Mouse (Mus musculus): ENCODE results near the gene Aldh18a1. TPM values are rescaled to one million over a fixed set of nuclear protein-coding genes. Genes with fewer than 3 reads are reported as not detected.

Gene Aldh18a1
- polyA plus RNA-seq, 1 experiment from 2014 or later: 51.6 TPM

DNA sequence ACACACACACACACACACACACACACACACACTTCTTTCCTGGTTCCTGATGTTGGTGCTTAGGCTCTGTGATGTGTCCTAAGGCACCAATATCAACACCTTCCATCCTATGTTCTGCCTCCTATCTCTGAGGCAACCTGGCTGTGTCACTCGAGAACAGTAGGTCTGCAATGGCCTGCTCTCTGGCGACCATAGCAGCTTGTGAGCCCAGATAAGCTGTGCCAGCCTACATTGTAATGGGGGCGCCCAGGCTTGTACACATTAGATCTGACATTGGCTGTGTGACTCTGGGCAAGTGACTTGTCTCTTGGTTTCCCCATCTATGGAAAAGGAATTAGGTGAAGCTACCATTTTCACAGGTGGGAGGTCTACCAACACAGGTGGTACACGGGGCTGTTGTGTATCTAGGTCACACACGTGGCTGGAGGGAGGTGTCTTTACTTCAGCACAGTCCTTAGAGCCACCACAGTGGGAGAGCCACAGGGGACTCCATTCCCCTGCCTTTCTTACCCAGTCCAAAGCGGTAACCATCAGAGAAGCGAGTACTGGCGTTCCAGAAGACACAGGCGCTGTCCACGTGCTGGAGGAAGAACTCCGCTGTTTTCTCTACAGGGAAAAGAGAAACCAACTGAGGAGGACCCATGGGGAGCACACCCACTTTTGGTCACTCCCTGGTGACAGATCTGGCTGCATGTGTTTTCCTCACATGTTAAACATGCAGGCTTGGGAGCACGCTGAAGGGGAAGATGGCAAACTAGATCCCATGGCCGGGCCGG is 35.1 kb downstream of the Aldh18a1 start:
- Histone ChIP-seq H3K27ac (ENCODE audit: low read depth, low read length) (no peak overlapping the region), H3K4me2 (replicated peaks; ENCODE audit: low read depth, low read length) (no peak overlapping the region), H3K4me1 (ENCODE audit: control insufficient read depth, insufficient read depth, low read length) (0 out of 2 replicates have a peak, but pooled peaks cover 3% of the 10 kb centered on the region), H3K9ac (ENCODE audit: low read depth, low read length) (no peak overlapping the region), H3K9me3 (ENCODE audit: control insufficient read depth, low read length) (0 out of 2 replicates have a peak, but pooled peaks cover 3% of the 10 kb centered on the region), H3K27me3 (ENCODE audit: control insufficient read depth, insufficient read depth, low read length) (no peaks in the 10 kb centered on the region), H3K36me3 (ENCODE audit: control insufficient read depth, insufficient read depth, low read length) (peaks cover 53% of the 10 kb centered on the region), H3K4me3 (ENCODE audit: low read length) (no peak overlapping the region)
- 76% methylated on average over 14 of the region's 14 CpGs for WGBS
- ATAC-seq (ENCODE audit: low FRiP score, low TSS enrichment): no peak

DNA sequence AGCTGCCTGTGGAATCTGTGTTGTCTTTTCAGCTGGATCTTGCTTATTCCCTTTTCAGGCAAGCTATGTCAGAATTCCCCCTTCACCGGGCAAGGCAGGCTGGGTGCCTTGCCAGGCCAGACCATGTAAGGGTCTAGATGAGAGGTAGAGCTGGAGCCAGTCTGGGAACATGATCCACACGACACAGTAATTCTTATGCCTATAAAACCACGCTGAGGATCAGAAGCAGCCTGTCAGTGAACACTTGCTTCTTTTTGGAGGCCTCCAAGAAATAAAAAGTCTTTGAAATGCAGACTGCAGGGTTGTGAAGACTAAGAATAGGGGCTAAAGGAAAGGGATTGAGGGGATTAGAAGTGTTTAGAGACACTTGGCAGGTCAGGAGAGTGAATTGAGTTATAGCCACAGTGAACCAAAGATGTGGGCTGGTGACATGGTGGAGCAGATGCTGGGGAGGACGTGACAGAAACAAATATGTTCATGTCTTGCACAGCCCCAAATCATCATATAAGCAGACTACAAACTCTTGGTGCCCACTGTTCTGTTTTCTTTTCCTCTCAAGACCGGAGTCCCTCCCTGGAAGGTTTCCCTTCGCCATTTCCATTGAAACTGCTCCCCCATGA is 38.6 kb downstream of the Aldh18a1 start:
- no peak overlapping the region; the same call in 1 of the 2 replicates for H3K9ac ChIP-seq (ENCODE audit: low read depth, low read length)
- H3K9me3 ChIP-seq (ENCODE audit: control insufficient read depth, low read length): no peaks in the 10 kb centered on the region
- ATAC-seq (ENCODE audit: low FRiP score, low TSS enrichment): no peak
- 36% methylated on average over 6 of the region's 6 CpGs for WGBS
- peaks cover 29% of the 10 kb centered on the region for H3K36me3 ChIP-seq (ENCODE audit: control insufficient read depth, insufficient read depth, low read length)
- H3K4me1 ChIP-seq (ENCODE audit: control insufficient read depth, insufficient read depth, low read length): 0 out of 2 replicates have a peak, but pooled peaks cover 3% of the 10 kb centered on the region
- H3K4me2 ChIP-seq (replicated peaks; ENCODE audit: low read depth, low read length): no peak overlapping the region
- no peak overlapping the region for H3K4me3 ChIP-seq (ENCODE audit: low read length)
- peak overlapping the region; percentile 39; the same call in 1 of the 2 replicates for H3K27ac ChIP-seq (ENCODE audit: low read depth, low read length)
- H3K27me3 ChIP-seq (ENCODE audit: control insufficient read depth, insufficient read depth, low read length): no peaks in the 10 kb centered on the region

DNA sequence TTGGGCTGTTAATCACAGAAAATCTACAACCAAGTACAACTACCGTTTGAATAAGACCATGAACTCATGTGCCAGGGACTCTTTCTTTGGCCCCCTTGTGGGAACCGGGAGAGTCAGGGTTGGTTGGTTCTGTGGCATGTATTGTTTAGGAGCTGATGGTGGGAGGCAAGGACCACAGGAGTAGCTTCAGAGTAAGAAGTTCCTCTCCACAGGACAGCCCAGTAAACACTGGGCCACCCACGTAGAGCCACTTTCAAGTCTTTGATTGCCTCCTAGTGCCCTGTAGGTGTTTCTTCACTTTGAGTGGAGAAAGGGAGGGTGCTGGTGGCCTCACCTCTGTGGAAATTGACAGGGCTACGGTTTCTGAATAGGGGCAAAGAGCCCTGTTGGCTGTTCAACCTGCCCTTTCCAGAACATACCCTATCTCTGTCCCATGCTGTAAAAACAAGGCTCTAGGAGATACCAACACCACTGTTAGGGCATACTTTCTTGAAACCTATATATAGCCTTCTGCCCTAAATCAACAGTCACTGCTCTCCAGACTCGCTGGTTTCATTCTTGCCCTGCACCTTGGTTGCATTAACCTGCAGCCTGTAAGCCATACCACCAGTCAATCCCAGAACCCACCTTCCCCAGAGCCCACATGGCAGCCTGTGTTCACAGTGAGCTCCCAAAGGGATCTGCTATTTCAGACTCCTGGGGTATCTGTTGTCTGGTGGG is 39.3 kb downstream of the Aldh18a1 start:
- H3K9me3 ChIP-seq (ENCODE audit: control insufficient read depth, low read length): no peaks in the 10 kb centered on the region
- H3K9ac ChIP-seq (ENCODE audit: low read depth, low read length): no peak overlapping the region
- H3K4me1 ChIP-seq (ENCODE audit: control insufficient read depth, insufficient read depth, low read length): 0 out of 2 replicates have a peak, but pooled peaks cover 3% of the 10 kb centered on the region
- 19% methylated on average over 5 of the region's 5 CpGs for WGBS
- 0 out of 2 replicates have a peak overlapping the region, but pooled peaks have one; percentile 39 for H3K27ac ChIP-seq (ENCODE audit: low read depth, low read length)
- no peak overlapping the region for H3K4me2 ChIP-seq (replicated peaks; ENCODE audit: low read depth, low read length)
- H3K4me3 ChIP-seq (ENCODE audit: low read length): no peak overlapping the region
- H3K27me3 ChIP-seq (ENCODE audit: control insufficient read depth, insufficient read depth, low read length): no peaks in the 10 kb centered on the region
- peak; percentile 84 for ATAC-seq (ENCODE audit: low FRiP score, low TSS enrichment)
- H3K36me3 ChIP-seq (ENCODE audit: control insufficient read depth, insufficient read depth, low read length): peaks cover 24% of the 10 kb centered on the region

DNA sequence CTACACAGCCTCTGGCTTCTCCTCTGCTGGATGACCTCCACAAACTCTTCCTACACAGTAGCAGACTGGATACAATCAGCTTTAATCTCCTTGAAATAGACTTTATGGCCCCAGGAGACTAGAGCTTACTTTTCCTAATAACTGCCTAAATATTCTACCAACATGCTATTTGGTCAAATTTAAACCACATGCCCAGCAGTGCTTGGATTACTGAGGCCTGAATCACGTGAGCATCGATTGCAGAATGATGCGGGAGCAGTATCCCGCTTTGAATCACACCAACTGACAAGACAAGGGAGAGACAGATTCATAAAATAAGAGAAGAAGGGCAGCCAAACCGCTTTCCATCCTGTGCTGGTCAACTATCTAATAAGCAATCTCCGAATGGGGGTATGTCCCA is 39.9 kb downstream of the Aldh18a1 start:
- H3K36me3 ChIP-seq (ENCODE audit: control insufficient read depth, insufficient read depth, low read length): peaks cover 18% of the 10 kb centered on the region; the same call in 1 of the 2 replicates
- H3K4me2 ChIP-seq (replicated peaks; ENCODE audit: low read depth, low read length): no peak overlapping the region
- H3K4me3 ChIP-seq (ENCODE audit: low read length): no peak overlapping the region
- H3K27ac ChIP-seq (ENCODE audit: low read depth, low read length): no peak overlapping the region
- ATAC-seq (ENCODE audit: low FRiP score, low TSS enrichment): no peak
- H3K4me1 ChIP-seq (ENCODE audit: control insufficient read depth, insufficient read depth, low read length): 0 out of 2 replicates have a peak, but pooled peaks cover 3% of the 10 kb centered on the region
- H3K9me3 ChIP-seq (ENCODE audit: control insufficient read depth, low read length): no peaks in the 10 kb centered on the region
- H3K9ac ChIP-seq (ENCODE audit: low read depth, low read length): no peak overlapping the region
- no peaks in the 10 kb centered on the region for H3K27me3 ChIP-seq (ENCODE audit: control insufficient read depth, insufficient read depth, low read length)
- 71% methylated on average over 6 of the region's 6 CpGs for WGBS

DNA sequence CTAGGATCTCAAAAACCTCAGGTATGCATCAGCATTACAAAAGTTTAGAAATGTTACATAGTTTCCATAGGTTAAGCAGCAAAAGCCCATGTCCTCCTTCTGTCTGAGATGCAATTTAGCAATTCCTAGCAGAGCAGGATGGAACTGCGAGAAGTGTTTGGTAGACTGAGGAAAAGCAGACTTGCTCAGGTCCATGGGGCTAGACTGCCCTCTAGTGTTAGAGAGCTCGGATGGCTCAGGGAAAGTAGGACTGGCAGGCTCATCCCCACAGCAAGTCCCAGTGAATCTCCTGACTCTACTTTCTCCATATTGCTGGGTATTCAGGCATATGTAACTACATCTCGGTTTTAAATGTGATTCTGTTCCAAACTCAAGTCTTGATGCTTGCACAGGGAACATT is 43.4 kb downstream of the Aldh18a1 start:
- 0 out of 2 replicates have a peak, but pooled peaks have one; percentile 48 for ATAC-seq (ENCODE audit: low FRiP score, low TSS enrichment)
- 7% methylated on average over 3 of the region's 3 CpGs for WGBS
- H3K27me3 ChIP-seq (ENCODE audit: control insufficient read depth, insufficient read depth, low read length): no peaks in the 10 kb centered on the region

DNA sequence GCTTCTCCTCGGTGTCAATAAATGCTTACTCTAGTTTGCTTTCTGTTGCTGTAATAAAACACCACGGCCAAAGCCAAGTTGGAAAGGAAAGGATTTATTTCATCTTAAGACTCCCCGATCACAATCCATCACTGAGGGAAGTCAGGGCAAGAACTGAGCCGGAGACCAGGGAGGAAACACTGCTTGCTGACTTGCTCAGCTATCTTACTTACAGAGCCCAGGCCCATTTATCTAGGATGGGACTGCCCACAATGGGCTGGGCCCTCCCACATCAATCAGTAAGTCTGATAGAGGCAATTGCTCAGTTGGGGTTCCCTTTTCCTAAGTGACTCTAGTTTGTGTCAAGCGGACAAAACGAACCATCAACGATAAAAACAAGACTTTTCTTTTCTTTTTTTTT is 45.5 kb downstream of the Aldh18a1 start:
- WGBS: 69% methylated on average over 7 of the region's 7 CpGs
- no peak for ATAC-seq (ENCODE audit: low FRiP score, low TSS enrichment)

More for the DNA sequence above, 43.4 kb downstream of the Aldh18a1 start:
- no peak overlapping the region for H3K4me3 ChIP-seq (ENCODE audit: low read length)
- no peak overlapping the region for H3K9ac ChIP-seq (ENCODE audit: low read depth, low read length)
- no peak overlapping the region for H3K4me2 ChIP-seq (replicated peaks; ENCODE audit: low read depth, low read length)
- 0 out of 2 replicates have a peak, but pooled peaks cover 3% of the 10 kb centered on the region for H3K4me1 ChIP-seq (ENCODE audit: control insufficient read depth, insufficient read depth, low read length)
- no peak overlapping the region for H3K27ac ChIP-seq (ENCODE audit: low read depth, low read length)
- H3K36me3 ChIP-seq (ENCODE audit: control insufficient read depth, insufficient read depth, low read length): no peaks in the 10 kb centered on the region; the same call in 1 of the 2 replicates
- H3K9me3 ChIP-seq (ENCODE audit: control insufficient read depth, low read length): no peaks in the 10 kb centered on the region

DNA sequence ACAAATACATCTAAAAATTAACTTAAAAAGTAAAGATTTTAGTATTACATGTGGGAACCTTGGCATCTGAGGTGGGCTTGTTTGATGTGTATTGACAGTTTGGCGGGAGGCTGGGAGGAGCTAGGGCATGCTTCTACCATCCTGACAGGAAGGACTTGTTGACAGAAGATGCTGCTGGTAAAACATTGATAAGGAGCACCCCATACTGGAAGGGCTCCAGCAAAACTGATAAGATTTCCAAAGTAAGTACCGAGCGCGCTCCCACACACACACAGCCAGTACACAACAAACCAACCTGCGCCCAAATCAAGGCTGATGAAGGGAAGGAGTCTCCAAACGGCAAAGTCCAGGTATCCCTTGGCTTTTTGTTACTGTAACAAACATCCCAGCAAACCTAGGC is 51.7 kb downstream of the Aldh18a1 start:
- H3K27me3 ChIP-seq (ENCODE audit: control insufficient read depth, insufficient read depth, low read length): no peaks in the 10 kb centered on the region
- no peak overlapping the region for H3K4me3 ChIP-seq (ENCODE audit: low read length)
- H3K27ac ChIP-seq (ENCODE audit: low read depth, low read length): no peak overlapping the region
- H3K9ac ChIP-seq (ENCODE audit: low read depth, low read length): no peak overlapping the region
- no peak for ATAC-seq (ENCODE audit: low FRiP score, low TSS enrichment)
- H3K9me3 ChIP-seq (ENCODE audit: control insufficient read depth, low read length): no peaks in the 10 kb centered on the region
- H3K4me1 ChIP-seq (ENCODE audit: control insufficient read depth, insufficient read depth, low read length): no peaks in the 10 kb centered on the region
- H3K4me2 ChIP-seq (replicated peaks; ENCODE audit: low read depth, low read length): no peak overlapping the region
- no peaks in the 10 kb centered on the region for H3K36me3 ChIP-seq (ENCODE audit: control insufficient read depth, insufficient read depth, low read length)
- WGBS: 87% methylated on average over 6 of the region's 6 CpGs

More for the DNA sequence above, 45.5 kb downstream of the Aldh18a1 start:
- Histone ChIP-seq H3K4me2 (replicated peaks; ENCODE audit: low read depth, low read length) (no peak overlapping the region), H3K9ac (ENCODE audit: low read depth, low read length) (no peak overlapping the region), H3K27ac (ENCODE audit: low read depth, low read length) (no peak overlapping the region), H3K27me3 (ENCODE audit: control insufficient read depth, insufficient read depth, low read length) (no peaks in the 10 kb centered on the region), H3K9me3 (ENCODE audit: control insufficient read depth, low read length) (no peaks in the 10 kb centered on the region), H3K4me1 (ENCODE audit: control insufficient read depth, insufficient read depth, low read length) (no peaks in the 10 kb centered on the region), H3K36me3 (ENCODE audit: control insufficient read depth, insufficient read depth, low read length) (no peaks in the 10 kb centered on the region), H3K4me3 (ENCODE audit: low read length) (no peak overlapping the region)

DNA sequence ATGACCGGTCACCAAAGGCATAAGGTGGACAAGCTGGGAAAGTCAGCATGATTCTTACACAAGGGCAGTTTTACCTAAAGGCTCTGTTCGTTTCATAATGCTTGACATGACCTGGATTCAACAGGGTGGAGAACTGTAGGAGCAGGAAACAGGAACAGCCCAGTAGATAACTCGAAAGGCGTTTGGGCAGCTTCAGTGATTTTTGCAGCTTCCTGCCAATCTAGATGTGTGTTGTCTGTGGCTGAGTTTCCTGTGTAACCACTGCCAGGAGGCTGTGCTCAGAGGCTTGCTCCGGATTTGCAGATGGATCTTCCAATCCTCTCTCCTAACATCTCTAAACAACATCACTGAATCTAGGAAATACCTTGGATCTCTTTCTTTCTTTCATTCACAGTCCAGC is 55.7 kb downstream of the Aldh18a1 start:
- WGBS: 88% methylated on average over 5 of the region's 5 CpGs
- H3K9ac ChIP-seq (ENCODE audit: low read depth, low read length): no peak overlapping the region

More for the DNA sequence above, 55.7 kb downstream of the Aldh18a1 start:
- no peak for ATAC-seq (ENCODE audit: low FRiP score, low TSS enrichment)
- Histone ChIP-seq H3K27ac (ENCODE audit: low read depth, low read length) (no peak overlapping the region), H3K9me3 (ENCODE audit: control insufficient read depth, low read length) (no peaks in the 10 kb centered on the region), H3K4me2 (replicated peaks; ENCODE audit: low read depth, low read length) (no peak overlapping the region), H3K27me3 (ENCODE audit: control insufficient read depth, insufficient read depth, low read length) (no peaks in the 10 kb centered on the region), H3K36me3 (ENCODE audit: control insufficient read depth, insufficient read depth, low read length) (no peaks in the 10 kb centered on the region), H3K4me1 (ENCODE audit: control insufficient read depth, insufficient read depth, low read length) (no peaks in the 10 kb centered on the region), H3K4me3 (ENCODE audit: low read length) (no peak overlapping the region)

All from kidney, embryonic 14.5 days (tissue).